Mouse (Mus musculus) brain, embryonic 14.5 days (tissue): ENCODE results near the gene Olfr569. TPM values are rescaled to one million over a fixed set of nuclear protein-coding genes. Genes with fewer than 3 reads are reported as not detected.
A peak's percentile ranks its signal among the peaks of the same experiment; 100 is the strongest.

ENCODE experiments used
- DNase-seq: peaks from one replicate; pipeline ENCODE4 v3.0.0-alpha.2; 2011; ENCODE audit warnings: low read depth
- CTCF ChIP-seq: fragments of 200-500 bp; IDR thresholded peaks from 2 replicates; pipeline ENCODE4 v1.5.1; 2012; ENCODE audit warnings: inconsistent platforms, mild to moderate bottlenecking, moderate library complexity, borderline replicate concordance; ENCODE audit not compliant: insufficient read depth, insufficient read length; ENCODE audit errors: extremely low read depth
- POLR2A ChIP-seq: fragments of 200-500 bp; IDR thresholded peaks from 2 replicates; pipeline ENCODE4 v1.6.1; 2012; ENCODE audit warnings: mild to moderate bottlenecking, inconsistent platforms, borderline replicate concordance; ENCODE audit not compliant: poor library complexity, insufficient read depth, insufficient read length, severe bottlenecking; ENCODE audit errors: extremely low read depth
- polyA plus RNA-seq: library from polyadenylated mRNA; depleted of rRNA; stranded (reverse); fragments of >200 nt; gene quantifications from 2 replicates; pipeline ENCODE4 v1.2.3, GENCODE M21; 2012; rRNA removed

Gene Olfr569
- polyA plus RNA-seq, result not detected in 2 replicates

- peak; percentile 1 for DNase-seq
- TF ChIP-seq POLR2A (no peak), CTCF (no peak)
Measured at GRCm38 (mm10) chr7:102890782-102891181, at the start of gene Olfr569. Gene Olfr569, minus strand, starts transcription at chr7:102890882.

GRCm38 (mm10) chr7:102927105-102927504, 36.4 kb upstream of the Olfr569 start:
- DNase-seq, result no peak
- no peak for TF ChIP-seq CTCF
- TF ChIP-seq POLR2A, result no peak

- TF ChIP-seq POLR2A, result no peak
- no peak for TF ChIP-seq CTCF
- DNase-seq, result no peak
Measured at GRCm38 (mm10) chr7:102924109-102924508, 33.4 kb upstream of the Olfr569 start, which contains the start of gene Olfr572. Gene Olfr572, plus strand, starts transcription at chr7:102924409.

GRCm38 (mm10) chr7:102919632-102920031, 28.9 kb upstream of the Olfr569 start:
- TF ChIP-seq POLR2A, result no peak
- TF ChIP-seq CTCF, result peak; percentile 47; the same call in 1 of the 2 replicates
- DNase-seq, result peak; percentile 81

GRCm38 (mm10) chr7:102917032-102917875, 26.6 kb upstream of the Olfr569 start, which contains the start of gene Olfr571:
Gene Olfr571, minus strand, starts transcription at chr7:102917536.
- no peak for TF ChIP-seq POLR2A
- TF ChIP-seq CTCF, result no peak

GRCm38 (mm10) chr7:102916405-102916804, 25.7 kb upstream of the Olfr569 start:
- DNase-seq, result no peak
- TF ChIP-seq POLR2A (no peak), CTCF (no peak)

More at GRCm38 (mm10) chr7:102917032-102917875, 26.6 kb upstream of the Olfr569 start, which contains the start of gene Olfr571:
- DNase-seq, result no peak

GRCm38 (mm10) chr7:102915261-102915660, 24.6 kb upstream of the Olfr569 start:
- no peak for TF ChIP-seq CTCF
- no peak for TF ChIP-seq POLR2A
- DNase-seq, result peak; percentile 3

GRCm38 (mm10) chr7:102876822-102877221, 13.9 kb downstream of the Olfr569 start, which contains the start of gene Olfr568:
Gene Olfr568, plus strand, starts transcription at chr7:102877122.
- no peak for DNase-seq
- TF ChIP-seq CTCF (no peak), POLR2A (no peak)

GRCm38 (mm10) chr7:102858665-102859064, 32.0 kb downstream of the Olfr569 start, which contains the start of gene Olfr566:
Gene Olfr566, minus strand, starts transcription at chr7:102858765.
- TF ChIP-seq POLR2A (no peak), CTCF (no peak)
- no peak for DNase-seq

GRCm38 (mm10) chr7:102855807-102856206, 34.9 kb downstream of the Olfr569 start:
- TF ChIP-seq POLR2A (no peak), CTCF (no peak)
- no peak for DNase-seq

Other genes with a start within 250 kb of the Olfr569 start
- gene Olfr555, start 232.1 kb downstream of the Olfr569 start, polyA plus RNA-seq, result not detected in 2 replicates
- gene Olfr556, start 226.0 kb downstream of the Olfr569 start, polyA plus RNA-seq, result not detected in 2 replicates
- 11.1 and 14.2 TPM in 2 replicates for gene Trim68, start 203.6 kb downstream of the Olfr569 start, polyA plus RNA-seq
- not detected in 2 replicates for gene Olfr557, start 195.0 kb downstream of the Olfr569 start, polyA plus RNA-seq
- gene Olfr558, start 188.7 kb downstream of the Olfr569 start, polyA plus RNA-seq, result 0.08 and 0.19 TPM in 2 replicates
- gene Olfr33, start 171.8 kb downstream of the Olfr569 start, polyA plus RNA-seq, result not detected in 2 replicates
- not detected in 2 replicates for gene Olfr559, start 163.4 kb downstream of the Olfr569 start, polyA plus RNA-seq
- gene Olfr560, start 131.5 kb downstream of the Olfr569 start, polyA plus RNA-seq, result not detected in 2 replicates
- 0.15 and 0.18 TPM in 2 replicates for gene Olfr78, start 131.4 kb downstream of the Olfr569 start, polyA plus RNA-seq
- not detected in 2 replicates for gene Olfr561, start 119.7 kb downstream of the Olfr569 start, polyA plus RNA-seq
- gene Olfr564, start 87.4 kb downstream of the Olfr569 start, polyA plus RNA-seq, result not detected in 2 replicates
- gene Olfr566, start 32.1 kb downstream of the Olfr569 start, polyA plus RNA-seq, result not detected in 2 replicates
- not detected in 2 replicates for gene Olfr568, start 13.8 kb downstream of the Olfr569 start, polyA plus RNA-seq
- not detected in 2 replicates for gene Olfr570, start 3.7 kb upstream of the Olfr569 start, polyA plus RNA-seq
- gene Olfr571, start 26.7 kb upstream of the Olfr569 start, polyA plus RNA-seq, result not detected in 2 replicates
- gene Olfr572, start 33.5 kb upstream of the Olfr569 start, polyA plus RNA-seq, result not detected in 2 replicates
- gene Olfr573-ps1, start 51.7 kb upstream of the Olfr569 start, polyA plus RNA-seq, result not detected in 2 replicates
- gene Olfr574, start 57.6 kb upstream of the Olfr569 start, polyA plus RNA-seq, result 0.08 TPM in 1 of 2 replicates, not detected in the other
- gene Olfr575, start 67.9 kb upstream of the Olfr569 start, polyA plus RNA-seq, result not detected in 2 replicates
- not detected in 2 replicates for gene Olfr576, start 71.8 kb upstream of the Olfr569 start, polyA plus RNA-seq
- gene Olfr577, start 85.1 kb upstream of the Olfr569 start, polyA plus RNA-seq, result not detected in 2 replicates
- gene Olfr578, start 98.4 kb upstream of the Olfr569 start, polyA plus RNA-seq, result not detected in 2 replicates
- gene Olfr582, start 147.1 kb upstream of the Olfr569 start, polyA plus RNA-seq, result not detected in 2 replicates
- not detected in 2 replicates for gene Olfr583, start 160.4 kb upstream of the Olfr569 start, polyA plus RNA-seq
- not detected in 2 replicates for gene Olfr584, start 191.0 kb upstream of the Olfr569 start, polyA plus RNA-seq
- not detected in 2 replicates for gene Olfr585, start 206.8 kb upstream of the Olfr569 start, polyA plus RNA-seq
- not detected in 2 replicates for gene Olfr586, start 234.8 kb upstream of the Olfr569 start, polyA plus RNA-seq
- gene Olfr588-ps1, start 250.0 kb upstream of the Olfr569 start, polyA plus RNA-seq, result not detected in 2 replicates